Mouse (Mus musculus): ENCODE measurements around the gene Olfr1278. TPM values are rescaled to one million over a fixed set of nuclear protein-coding genes. Genes with fewer than 3 reads are reported as not detected.
"Not testable (repeated sequence)": the region's sequence is repeated elsewhere in the genome, so short reads cannot be mapped to it uniquely, and the experiment has no call there.

The Olfr1278 gene
- total and polyA plus RNA-seq, 2 experiments from 2014 or later: not detected

DNA sequence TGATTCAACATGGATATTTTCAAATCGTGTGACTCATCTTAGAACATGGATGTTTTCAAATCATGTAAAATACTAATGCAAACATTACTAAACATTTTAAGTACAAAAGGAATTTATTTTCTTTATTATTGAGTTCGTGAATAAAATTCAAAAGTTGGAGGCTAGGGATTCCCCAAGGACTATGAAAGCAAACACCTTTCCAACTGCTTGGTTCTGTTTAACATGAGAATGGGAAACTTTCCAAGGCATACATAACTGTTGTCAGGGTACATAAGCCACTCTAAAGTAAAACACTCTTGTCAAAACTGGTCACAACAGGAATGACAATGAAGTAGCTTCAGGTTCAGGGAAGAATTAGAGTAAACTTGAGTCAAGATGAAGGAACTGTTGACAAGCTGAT is 36.3 kb downstream of the Olfr1278 start, which contains the start of gene Olfr1281:
Olfr1281 (plus strand) TSS at position 301 of the 400 bp plus-strand sequence.
- Histone ChIP-seq H3K9ac (replicated peaks; ENCODE audit: low read length, poor library complexity, severe bottlenecking) (no peak within 1 kb of the TSS), H3K27ac (ENCODE audit: low read depth, low read length) (no peak within 1 kb of the TSS), H3K4me2 (ENCODE audit: low read depth, low read length, poor library complexity, severe bottlenecking) (no peak within 1 kb of the TSS), H3K36me3 (ENCODE audit: insufficient read depth, low read length) (no peaks in the 10 kb centered on the region), H3K4me3 (ENCODE audit: low read depth, low read length) (no peak within 1 kb of the TSS), H3K9me3 (ENCODE audit: low read length) (no peaks in the 10 kb centered on the region), H3K27me3 (ENCODE audit: insufficient read depth, low read length) (no peaks in the 10 kb centered on the region), H3K4me1 (ENCODE audit: insufficient read depth, low read length) (no peaks in the 10 kb centered on the region)
- ATAC-seq (ENCODE audit: low FRiP score) (no peak), DNase-seq (ENCODE audit: low spot score) (no peak)
- 76% methylated on average over 2 of the region's 2 CpGs for WGBS
- TF ChIP-seq CTCF (IDR thresholded peaks at IDR 0.05): no peak

DNA sequence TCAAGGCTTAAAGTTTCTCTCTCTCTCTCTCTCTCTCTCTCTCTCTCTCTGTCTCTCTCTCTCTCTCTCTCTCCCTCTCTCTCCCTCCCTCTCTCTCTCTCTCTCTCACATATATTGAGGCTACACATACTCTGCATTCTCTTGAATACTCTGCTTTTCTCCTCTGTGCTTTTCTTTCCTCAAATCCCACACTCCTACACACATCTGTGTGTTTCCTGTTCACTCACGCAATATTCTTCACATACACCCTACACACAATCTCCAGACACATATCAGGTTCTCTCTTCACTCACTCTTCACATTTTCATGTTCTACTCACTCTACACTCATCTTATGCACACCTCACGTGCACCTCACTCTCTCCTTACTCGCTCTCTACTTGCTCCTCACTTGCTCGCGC is 43.8 kb downstream of the Olfr1278 start:
- not testable (repeated sequence) for DNase-seq (ENCODE audit: low spot score); H3K36me3 ChIP-seq (ENCODE audit: insufficient read depth, low read length); H3K9me3 ChIP-seq (ENCODE audit: low read length); H3K27ac ChIP-seq (ENCODE audit: low read depth, low read length); H3K4me1 ChIP-seq (ENCODE audit: insufficient read depth, low read length); H3K4me2 ChIP-seq (ENCODE audit: low read depth, low read length, poor library complexity, severe bottlenecking); H3K27me3 ChIP-seq (ENCODE audit: insufficient read depth, low read length); H3K9ac ChIP-seq (replicated peaks; ENCODE audit: low read length, poor library complexity, severe bottlenecking); ATAC-seq (ENCODE audit: low FRiP score); H3K4me3 ChIP-seq (ENCODE audit: low read depth, low read length)
- 91% methylated on average over 5 of the region's 5 CpGs for WGBS

DNA sequence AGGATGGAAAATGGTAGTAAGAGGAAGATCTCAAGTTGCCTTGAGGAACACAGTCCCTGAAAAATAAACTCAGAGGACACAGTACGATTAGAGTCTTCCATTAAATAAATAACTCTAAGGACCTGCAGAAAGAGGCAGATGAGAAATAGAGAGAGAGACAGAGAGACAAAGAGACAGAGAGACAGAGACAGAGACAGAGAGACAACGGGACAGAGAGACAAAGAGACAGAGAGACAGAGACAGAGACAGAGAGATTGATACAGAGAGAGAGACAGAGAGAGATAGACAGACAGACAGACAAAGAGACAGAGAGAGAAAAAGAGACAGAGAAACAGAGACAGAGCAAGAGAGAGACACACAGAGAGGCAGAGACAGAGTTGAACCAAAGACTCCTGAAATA is 46.0 kb downstream of the Olfr1278 start, which contains the start of gene Olfr1282:
Olfr1282 (minus strand) TSS at position 101 of the 400 bp plus-strand sequence.
- H3K36me3 ChIP-seq (ENCODE audit: insufficient read depth, low read length): no peaks in the 10 kb centered on the region
- H3K4me2 ChIP-seq (ENCODE audit: low read depth, low read length, poor library complexity, severe bottlenecking): no peak within 1 kb of the TSS
- ATAC-seq (ENCODE audit: low FRiP score) (no peak), DNase-seq (ENCODE audit: low spot score) (no peak)
- H3K9ac ChIP-seq (replicated peaks; ENCODE audit: low read length, poor library complexity, severe bottlenecking): no peak within 1 kb of the TSS
- H3K9me3 ChIP-seq (ENCODE audit: low read length): no peaks in the 10 kb centered on the region
- H3K27ac ChIP-seq (ENCODE audit: low read depth, low read length): no peak within 1 kb of the TSS
- no peak within 1 kb of the TSS for H3K4me3 ChIP-seq (ENCODE audit: low read depth, low read length)
- TF ChIP-seq CTCF (IDR thresholded peaks at IDR 0.05): no peak
- 78% methylated on average over 2 of the region's 2 CpGs for WGBS
- H3K4me1 ChIP-seq (ENCODE audit: insufficient read depth, low read length): no peaks in the 10 kb centered on the region
- H3K27me3 ChIP-seq (ENCODE audit: insufficient read depth, low read length): no peaks in the 10 kb centered on the region

Other genes starting within 250 kb of the Olfr1278 start
- not detected in 2 replicates for gene Gm13941, start 184.2 kb upstream of the Olfr1278 start, total RNA-seq (2014; rRNA removed)
- not detected in 2 replicates for gene Gm13941, start 184.2 kb upstream of the Olfr1278 start, polyA plus RNA-seq (2015; fragmentation: Nextera tagmentation; extraction: Ambion mirVana)
- not detected in 2 replicates for gene Gm15130, start 137.2 kb upstream of the Olfr1278 start, total RNA-seq (2014; rRNA removed)
- gene Gm15130, start 137.2 kb upstream of the Olfr1278 start, polyA plus RNA-seq (2015; fragmentation: Nextera tagmentation; extraction: Ambion mirVana): not detected in 2 replicates
- gene 4930430A15Rik, start 60.5 kb upstream of the Olfr1278 start, total RNA-seq (2014; rRNA removed): not detected in 2 replicates
- not detected in 2 replicates for gene 4930430A15Rik, start 60.5 kb upstream of the Olfr1278 start, polyA plus RNA-seq (2015; fragmentation: Nextera tagmentation; extraction: Ambion mirVana)
- gene Olfr1275, start 54.9 kb upstream of the Olfr1278 start, total RNA-seq (2014; rRNA removed): not detected in 2 replicates
- gene Olfr1275, start 54.9 kb upstream of the Olfr1278 start, polyA plus RNA-seq (2015; fragmentation: Nextera tagmentation; extraction: Ambion mirVana): not detected in 2 replicates
- gene Olfr1276, start 35.6 kb upstream of the Olfr1278 start, total RNA-seq (2014; rRNA removed): not detected in 2 replicates
- not detected in 2 replicates for gene Olfr1276, start 35.6 kb upstream of the Olfr1278 start, polyA plus RNA-seq (2015; fragmentation: Nextera tagmentation; extraction: Ambion mirVana)
- not detected in 2 replicates for gene Olfr1277, start 16.0 kb upstream of the Olfr1278 start, total RNA-seq (2014; rRNA removed)
- not detected in 2 replicates for gene Olfr1277, start 16.0 kb upstream of the Olfr1278 start, polyA plus RNA-seq (2015; fragmentation: Nextera tagmentation; extraction: Ambion mirVana)
- gene Olfr1279, start 10.5 kb downstream of the Olfr1278 start, total RNA-seq (2014; rRNA removed): not detected in 2 replicates
- not detected in 2 replicates for gene Olfr1279, start 10.5 kb downstream of the Olfr1278 start, polyA plus RNA-seq (2015; fragmentation: Nextera tagmentation; extraction: Ambion mirVana)
- not detected in 2 replicates for gene Olfr1280, start 23.9 kb downstream of the Olfr1278 start, total RNA-seq (2014; rRNA removed)
- gene Olfr1280, start 23.9 kb downstream of the Olfr1278 start, polyA plus RNA-seq (2015; fragmentation: Nextera tagmentation; extraction: Ambion mirVana): not detected in 2 replicates
- not detected in 2 replicates for gene Olfr1281, start 36.4 kb downstream of the Olfr1278 start, total RNA-seq (2014; rRNA removed)
- not detected in 2 replicates for gene Olfr1281, start 36.4 kb downstream of the Olfr1278 start, polyA plus RNA-seq (2015; fragmentation: Nextera tagmentation; extraction: Ambion mirVana)
- not detected in 2 replicates for gene Olfr1282, start 45.9 kb downstream of the Olfr1278 start, total RNA-seq (2014; rRNA removed)
- gene Olfr1282, start 45.9 kb downstream of the Olfr1278 start, polyA plus RNA-seq (2015; fragmentation: Nextera tagmentation; extraction: Ambion mirVana): not detected in 2 replicates
- gene Olfr1283, start 76.7 kb downstream of the Olfr1278 start, total RNA-seq (2014; rRNA removed): not detected in 2 replicates
- gene Olfr1283, start 76.7 kb downstream of the Olfr1278 start, polyA plus RNA-seq (2015; fragmentation: Nextera tagmentation; extraction: Ambion mirVana): not detected in 2 replicates
- gene Olfr1284, start 85.4 kb downstream of the Olfr1278 start, total RNA-seq (2014; rRNA removed): not detected in 2 replicates
- not detected in 2 replicates for gene Olfr1284, start 85.4 kb downstream of the Olfr1278 start, polyA plus RNA-seq (2015; fragmentation: Nextera tagmentation; extraction: Ambion mirVana)
- not detected in 2 replicates for gene Olfr1286, start 133.0 kb downstream of the Olfr1278 start, total RNA-seq (2014; rRNA removed)
- not detected in 2 replicates for gene Olfr1286, start 133.0 kb downstream of the Olfr1278 start, polyA plus RNA-seq (2015; fragmentation: Nextera tagmentation; extraction: Ambion mirVana)
- not detected in 2 replicates for gene Olfr1287, start 159.0 kb downstream of the Olfr1278 start, total RNA-seq (2014; rRNA removed)
- gene Olfr1287, start 159.0 kb downstream of the Olfr1278 start, polyA plus RNA-seq (2015; fragmentation: Nextera tagmentation; extraction: Ambion mirVana): not detected in 2 replicates
- gene Olfr1288, start 184.0 kb downstream of the Olfr1278 start, total RNA-seq (2014; rRNA removed): not detected in 2 replicates
- gene Olfr1288, start 184.0 kb downstream of the Olfr1278 start, polyA plus RNA-seq (2015; fragmentation: Nextera tagmentation; extraction: Ambion mirVana): not detected in 2 replicates
- not detected in 2 replicates for gene Olfr1289, start 190.7 kb downstream of the Olfr1278 start, total RNA-seq (2014; rRNA removed)
- gene Olfr1289, start 190.7 kb downstream of the Olfr1278 start, polyA plus RNA-seq (2015; fragmentation: Nextera tagmentation; extraction: Ambion mirVana): not detected in 2 replicates
- not detected in 2 replicates for gene Olfr1290, start 203.7 kb downstream of the Olfr1278 start, total RNA-seq (2014; rRNA removed)
- not detected in 2 replicates for gene Olfr1290, start 203.7 kb downstream of the Olfr1278 start, polyA plus RNA-seq (2015; fragmentation: Nextera tagmentation; extraction: Ambion mirVana)
- gene Olfr1291-ps1, start 207.0 kb downstream of the Olfr1278 start, total RNA-seq (2014; rRNA removed): not detected in 2 replicates
- gene Olfr1291-ps1, start 207.0 kb downstream of the Olfr1278 start, polyA plus RNA-seq (2015; fragmentation: Nextera tagmentation; extraction: Ambion mirVana): not detected in 2 replicates
- gene Olfr1293-ps, start 235.1 kb downstream of the Olfr1278 start, total RNA-seq (2014; rRNA removed): not detected in 2 replicates
- not detected in 2 replicates for gene Olfr1293-ps, start 235.1 kb downstream of the Olfr1278 start, polyA plus RNA-seq (2015; fragmentation: Nextera tagmentation; extraction: Ambion mirVana)